Mouse (Mus musculus): Measurements from ENCODE around the gene Ddb2. TPM values are rescaled to one million over a fixed set of nuclear protein-coding genes. Genes with fewer than 3 reads are reported as not detected.
A peak's percentile ranks its signal among the peaks of the same experiment; 100 is the strongest.

The Ddb2 gene
- polyA plus RNA-seq, 1 experiment from 2014 or later: 5.8 TPM

- H3K27ac ChIP-seq (ENCODE audit: low read depth, low read length): no peak overlapping the region
- H3K9ac ChIP-seq (ENCODE audit: low read length): no peak overlapping the region
- H3K36me3 ChIP-seq (ENCODE audit: control insufficient read depth, insufficient read depth, low read length): peaks cover 21% of the 10 kb centered on the region
- no peak for ATAC-seq (ENCODE audit: insufficient read depth, low FRiP score, low TSS enrichment)
- no peaks in the 10 kb centered on the region for H3K27me3 ChIP-seq (ENCODE audit: control insufficient read depth, insufficient read depth, low read length)
- H3K9me3 ChIP-seq (ENCODE audit: control insufficient read depth, low read length): no peaks in the 10 kb centered on the region
- 88% methylated on average over 9 of the region's 9 CpGs for WGBS
- no peak for DNase-seq (ENCODE audit: low spot score)
- H3K4me3 ChIP-seq (ENCODE audit: low read depth, low read length): no peak overlapping the region
- H3K4me1 ChIP-seq (ENCODE audit: control insufficient read depth, insufficient read depth, low read length): peaks cover 4% of the 10 kb centered on the region; the same call in 1 of the 2 replicates
- no peak overlapping the region for H3K4me2 ChIP-seq (ENCODE audit: low read depth)
Observed at GRCm38 (mm10) chr2:91206254-91206775, 30.5 kb downstream of the Ddb2 start.

DNA sequence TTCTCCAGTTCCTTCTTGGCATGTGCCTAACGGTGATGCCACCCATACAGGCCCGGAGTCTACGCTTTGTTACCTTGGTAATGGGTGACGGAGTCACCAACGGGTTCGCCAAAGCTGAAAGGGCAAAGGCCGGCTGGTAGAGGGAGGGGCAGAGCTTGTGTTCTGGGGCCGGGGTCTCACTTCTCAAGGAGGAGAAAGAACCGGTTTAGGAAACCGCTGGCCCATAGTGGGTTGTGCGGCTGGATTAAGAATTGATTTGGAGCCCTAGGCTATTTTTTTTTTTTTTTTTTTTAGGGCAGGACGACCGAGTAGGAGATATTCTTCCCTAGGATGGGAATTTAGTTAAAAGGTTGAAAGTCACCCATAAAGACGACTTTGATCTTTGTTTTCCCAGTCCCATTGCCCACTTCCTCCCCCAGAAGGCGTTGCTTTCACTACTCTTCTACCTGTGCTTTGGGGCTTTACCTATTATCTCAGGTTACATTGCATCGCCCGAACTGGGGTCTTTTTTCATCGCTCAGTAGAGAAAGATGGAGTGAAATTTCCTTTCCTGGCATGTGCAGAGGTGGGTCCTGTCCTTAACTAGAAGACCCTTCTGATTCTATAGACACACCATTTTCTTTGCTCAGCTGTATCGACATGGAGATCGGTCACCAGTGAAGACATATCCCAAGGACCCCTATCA lies 33.7 kb downstream of the Ddb2 start:
- peaks cover 8% of the 10 kb centered on the region for H3K36me3 ChIP-seq (ENCODE audit: control insufficient read depth, insufficient read depth, low read length)
- H3K4me1 ChIP-seq (ENCODE audit: control insufficient read depth, insufficient read depth, low read length): peaks cover 4% of the 10 kb centered on the region; the same call in 1 of the 2 replicates
- peak overlapping the region; percentile 80 for H3K4me2 ChIP-seq (ENCODE audit: low read depth)
- ATAC-seq (ENCODE audit: insufficient read depth, low FRiP score, low TSS enrichment) (no peak; the same call in 1 of the 2 replicates), DNase-seq (ENCODE audit: low spot score) (no peak)
- peak overlapping the region; percentile 49 for H3K4me3 ChIP-seq (ENCODE audit: low read depth, low read length)
- peak overlapping the region; percentile 73 for H3K27ac ChIP-seq (ENCODE audit: low read depth, low read length)
- H3K27me3 ChIP-seq (ENCODE audit: control insufficient read depth, insufficient read depth, low read length): no peaks in the 10 kb centered on the region
- peak overlapping the region; percentile 65 for H3K9ac ChIP-seq (ENCODE audit: low read length)
- WGBS: 12% methylated on average over 20 of the region's 20 CpGs
- H3K9me3 ChIP-seq (ENCODE audit: control insufficient read depth, low read length): no peaks in the 10 kb centered on the region

- 5% methylated on average over 28 of the region's 28 CpGs for WGBS
- peaks cover 4% of the 10 kb centered on the region; the same call in 1 of the 2 replicates for H3K4me1 ChIP-seq (ENCODE audit: control insufficient read depth, insufficient read depth, low read length)
- H3K4me3 ChIP-seq (ENCODE audit: low read depth, low read length): peak within 1 kb of the TSS; percentile 49
- DNase-seq (ENCODE audit: low spot score) (peak; percentile 95), ATAC-seq (ENCODE audit: insufficient read depth, low FRiP score, low TSS enrichment) (peak; percentile 97)
- H3K9me3 ChIP-seq (ENCODE audit: control insufficient read depth, low read length): no peaks in the 10 kb centered on the region
- peak within 1 kb of the TSS; percentile 80 for H3K4me2 ChIP-seq (ENCODE audit: low read depth)
- peak within 1 kb of the TSS; percentile 65 for H3K9ac ChIP-seq (ENCODE audit: low read length)
- H3K36me3 ChIP-seq (ENCODE audit: control insufficient read depth, insufficient read depth, low read length): peaks cover 5% of the 10 kb centered on the region; the same call in 1 of the 2 replicates
- H3K27me3 ChIP-seq (ENCODE audit: control insufficient read depth, insufficient read depth, low read length): no peaks in the 10 kb centered on the region
- H3K27ac ChIP-seq (ENCODE audit: low read depth, low read length): peak within 1 kb of the TSS; percentile 73
Observed at GRCm38 (mm10) chr2:91202222-91202971, 34.4 kb downstream of the Ddb2 start, which contains the start of the genes Nr1h3 and Acp2. TSS of gene Nr1h3 (minus strand) at chr2:91202834. TSS of gene Acp2 (plus strand) at chr2:91202885.

GRCm38 (mm10) chr2:91198888-91199287 lies 37.9 kb downstream of the Ddb2 start:
- Histone ChIP-seq H3K4me2 (ENCODE audit: low read depth) (no peak overlapping the region), H3K27me3 (ENCODE audit: control insufficient read depth, insufficient read depth, low read length) (no peaks in the 10 kb centered on the region), H3K4me1 (ENCODE audit: control insufficient read depth, insufficient read depth, low read length) (peaks cover 4% of the 10 kb centered on the region; the same call in 1 of the 2 replicates), H3K9me3 (ENCODE audit: control insufficient read depth, low read length) (no peaks in the 10 kb centered on the region), H3K27ac (ENCODE audit: low read depth, low read length) (no peak overlapping the region), H3K4me3 (ENCODE audit: low read depth, low read length) (no peak overlapping the region), H3K36me3 (ENCODE audit: control insufficient read depth, insufficient read depth, low read length) (no peaks in the 10 kb centered on the region), H3K9ac (ENCODE audit: low read length) (no peak overlapping the region)
- WGBS: 89% methylated on average over 3 of the region's 3 CpGs
- ATAC-seq (ENCODE audit: insufficient read depth, low FRiP score, low TSS enrichment) (no peak), DNase-seq (ENCODE audit: low spot score) (no peak)

DNA sequence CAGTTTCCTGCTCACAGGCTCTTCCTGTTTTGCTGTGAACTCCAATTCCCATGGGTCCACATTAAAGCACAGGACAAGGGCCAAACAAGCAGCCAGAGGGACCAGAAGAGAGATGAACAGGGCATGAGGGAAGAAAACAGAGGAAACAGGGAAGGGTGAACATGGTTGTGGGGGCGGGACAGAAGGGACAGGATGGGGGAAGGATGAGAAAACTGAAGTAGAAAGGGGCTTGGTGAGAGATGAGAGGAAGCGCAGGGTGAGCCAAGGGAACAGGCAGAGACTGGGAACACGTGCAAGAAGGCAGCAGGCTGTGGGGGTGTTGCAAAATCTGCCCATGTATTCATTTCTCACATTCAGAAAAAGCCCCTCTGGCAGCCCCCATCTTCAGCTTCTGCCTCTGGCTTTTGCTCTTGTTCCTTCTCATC lies 40.2 kb downstream of the Ddb2 start:
- Histone ChIP-seq H3K4me3 (ENCODE audit: low read depth, low read length) (no peak overlapping the region), H3K36me3 (ENCODE audit: control insufficient read depth, insufficient read depth, low read length) (no peaks in the 10 kb centered on the region), H3K4me2 (ENCODE audit: low read depth) (no peak overlapping the region), H3K9ac (ENCODE audit: low read length) (no peak overlapping the region), H3K4me1 (ENCODE audit: control insufficient read depth, insufficient read depth, low read length) (no peaks in the 10 kb centered on the region), H3K27ac (ENCODE audit: low read depth, low read length) (no peak overlapping the region), H3K27me3 (ENCODE audit: control insufficient read depth, insufficient read depth, low read length) (no peaks in the 10 kb centered on the region), H3K9me3 (ENCODE audit: control insufficient read depth, low read length) (no peaks in the 10 kb centered on the region)
- no peak for DNase-seq (ENCODE audit: low spot score)
- 81% methylated on average over 3 of the region's 3 CpGs for WGBS
- ATAC-seq (ENCODE audit: insufficient read depth, low FRiP score, low TSS enrichment): no peak

- H3K36me3 ChIP-seq (ENCODE audit: control insufficient read depth, insufficient read depth, low read length): no peaks in the 10 kb centered on the region
- peak overlapping the region; percentile 27 for H3K4me3 ChIP-seq (ENCODE audit: low read depth, low read length)
- peak; percentile 77 for DNase-seq (ENCODE audit: low spot score)
- 3% methylated on average over 27 of the region's 27 CpGs for WGBS
- no peaks in the 10 kb centered on the region for H3K9me3 ChIP-seq (ENCODE audit: control insufficient read depth, low read length)
- peak overlapping the region; percentile 60 for H3K9ac ChIP-seq (ENCODE audit: low read length)
- no peak overlapping the region for H3K27ac ChIP-seq (ENCODE audit: low read depth, low read length)
- H3K4me2 ChIP-seq (ENCODE audit: low read depth): peak overlapping the region; percentile 69
- H3K4me1 ChIP-seq (ENCODE audit: control insufficient read depth, insufficient read depth, low read length): no peaks in the 10 kb centered on the region
- ATAC-seq (ENCODE audit: insufficient read depth, low FRiP score, low TSS enrichment): peak; percentile 86
- H3K27me3 ChIP-seq (ENCODE audit: control insufficient read depth, insufficient read depth, low read length): no peaks in the 10 kb centered on the region
Observed at GRCm38 (mm10) chr2:91194624-91195332, 42.0 kb downstream of the Ddb2 start.

GRCm38 (mm10) chr2:91190501-91190900 lies 46.3 kb downstream of the Ddb2 start:
- Histone ChIP-seq H3K4me1 (ENCODE audit: control insufficient read depth, insufficient read depth, low read length) (no peaks in the 10 kb centered on the region), H3K4me2 (ENCODE audit: low read depth) (no peak overlapping the region), H3K9me3 (ENCODE audit: control insufficient read depth, low read length) (no peaks in the 10 kb centered on the region), H3K27ac (ENCODE audit: low read depth, low read length) (no peak overlapping the region), H3K4me3 (ENCODE audit: low read depth, low read length) (no peak overlapping the region), H3K27me3 (ENCODE audit: control insufficient read depth, insufficient read depth, low read length) (no peaks in the 10 kb centered on the region), H3K36me3 (ENCODE audit: control insufficient read depth, insufficient read depth, low read length) (no peaks in the 10 kb centered on the region), H3K9ac (ENCODE audit: low read length) (no peak overlapping the region)
- 90% methylated on average over 16 of the region's 16 CpGs for WGBS
- DNase-seq (ENCODE audit: low spot score) (no peak), ATAC-seq (ENCODE audit: insufficient read depth, low FRiP score, low TSS enrichment) (no peak)

GRCm38 (mm10) chr2:91187431-91187830 lies 49.4 kb downstream of the Ddb2 start:
- H3K4me1 ChIP-seq (ENCODE audit: control insufficient read depth, insufficient read depth, low read length): no peaks in the 10 kb centered on the region
- no peak for ATAC-seq (ENCODE audit: insufficient read depth, low FRiP score, low TSS enrichment)
- WGBS: 72% methylated on average over 4 of the region's 4 CpGs

More at GRCm38 (mm10) chr2:91187431-91187830, 49.4 kb downstream of the Ddb2 start:
- no peaks in the 10 kb centered on the region for H3K27me3 ChIP-seq (ENCODE audit: control insufficient read depth, insufficient read depth, low read length)
- H3K9ac ChIP-seq (ENCODE audit: low read length): no peak overlapping the region
- H3K9me3 ChIP-seq (ENCODE audit: control insufficient read depth, low read length): no peaks in the 10 kb centered on the region
- H3K4me2 ChIP-seq (ENCODE audit: low read depth): no peak overlapping the region
- no peak overlapping the region for H3K4me3 ChIP-seq (ENCODE audit: low read depth, low read length)
- no peak overlapping the region for H3K27ac ChIP-seq (ENCODE audit: low read depth, low read length)
- no peaks in the 10 kb centered on the region for H3K36me3 ChIP-seq (ENCODE audit: control insufficient read depth, insufficient read depth, low read length)
- no peak for DNase-seq (ENCODE audit: low spot score)

Data from neural tube, embryonic 11.5 days (tissue).